Mouse (Mus musculus) brain, embryonic 14.5 days (tissue): ENCODE data around the gene Phyhipl.

Source experiments
- CTCF ChIP-seq: fragments of 200-500 bp; IDR thresholded peaks from 2 replicates; pipeline ENCODE4 v1.5.1; 2012; ENCODE audit warnings: inconsistent platforms, mild to moderate bottlenecking, moderate library complexity, borderline replicate concordance; ENCODE audit not compliant: insufficient read depth, insufficient read length; ENCODE audit errors: extremely low read depth
- POLR2A ChIP-seq: fragments of 200-500 bp; IDR thresholded peaks from 2 replicates; pipeline ENCODE4 v1.6.1; 2012; ENCODE audit warnings: mild to moderate bottlenecking, inconsistent platforms, borderline replicate concordance; ENCODE audit not compliant: poor library complexity, insufficient read depth, insufficient read length, severe bottlenecking; ENCODE audit errors: extremely low read depth

- TF ChIP-seq POLR2A = no peak
- TF ChIP-seq CTCF = no peak
These were observed 139.1 kb downstream of the Phyhipl start for GRCm38 (mm10) chr10:70516661-70517060.
